Mouse (Mus musculus) embryonic facial prominence, embryonic 12.5 days (tissue): ENCODE measurements at regions not wholly inside any gene's neighbourhood (a gene's known extent, or its start where the extent isn't known, plus 50 kb on each side); places are given as distances from the start of the nearest gene placed in this dataset.

Experiments used
- ATAC-seq: fragments of 200-750 bp; cut with Nextera tagmentation; 2 replicates; pipeline ENCODE4 v1.8.0; 2017; ENCODE audit not compliant: insufficient number of reproducible peaks, insufficient read depth, low FRiP score, low TSS enrichment
- H3K27ac ChIP-seq: fragments of 300-500 bp; sonication (generic); 2 replicates; pipeline ENCODE4 v1.5.1; 2016; ENCODE audit warnings: mild to moderate bottlenecking
- H3K27me3 ChIP-seq: fragments of 300-500 bp; sonication (generic); 2 replicates; pipeline ENCODE4 v1.6.1; 2016; ENCODE audit warnings: mild to moderate bottlenecking, moderate library complexity
- H3K36me3 ChIP-seq: fragments of 300-500 bp; sonication (generic); 2 replicates; pipeline ENCODE4 v1.6.1; 2016; ENCODE audit warnings: mild to moderate bottlenecking
- H3K4me1 ChIP-seq: fragments of 300-500 bp; sonication (generic); 2 replicates; pipeline ENCODE4 v1.6.1; 2016
- H3K4me2 ChIP-seq: fragments of 300-500 bp; sonication (generic); replicated peaks from 2 replicates; pipeline ENCODE4 v1.6.1; 2016; ENCODE audit warnings: mild to moderate bottlenecking, moderate library complexity
- H3K4me3 ChIP-seq: fragments of 300-500 bp; sonication (generic); 2 replicates; pipeline ENCODE4 v1.5.1; 2016; ENCODE audit warnings: mild to moderate bottlenecking
- H3K9ac ChIP-seq: fragments of 300-500 bp; sonication (generic); 2 replicates; pipeline ENCODE4 v1.6.1; 2016; ENCODE audit warnings: mild to moderate bottlenecking, moderate library complexity
- H3K9me3 ChIP-seq: fragments of 300-500 bp; sonication (generic); 2 replicates; pipeline ENCODE4 v1.6.1; 2016; ENCODE audit warnings: mild to moderate bottlenecking, moderate library complexity
- WGBS: fragments of 180-500 bp; shearing (Covaris S2); methylation state at CpG from one replicate; pipeline ENCODE4 v1.1.7; 2016; 5-methylcytosine and 5-hydroxymethylcytosine counted together

- Histone ChIP-seq H3K9ac (no peak overlapping the region), H3K4me1 (peaks cover 8% of the 10 kb centered on the region; the same call in 1 of the 2 replicates), H3K36me3 (no peaks in the 10 kb centered on the region), H3K4me2 (no peak overlapping the region), H3K9me3 (no peaks in the 10 kb centered on the region), H3K4me3 (no peak overlapping the region), H3K27me3 (peaks cover 72% of the 10 kb centered on the region), H3K27ac (no peak overlapping the region)
- WGBS = 8% methylated on average over 3 of the region's 3 CpGs
- ATAC-seq = no peak
Observed at GRCm38 (mm10) chr8:12504777-12505176, 68.1 kb upstream of the Spaca7 start.

- Histone ChIP-seq H3K4me2 (no peak overlapping the region), H3K4me1 (no peaks in the 10 kb centered on the region), H3K36me3 (no peaks in the 10 kb centered on the region), H3K4me3 (no peak overlapping the region), H3K9me3 (no peaks in the 10 kb centered on the region), H3K9ac (no peak overlapping the region), H3K27me3 (peaks cover 23% of the 10 kb centered on the region), H3K27ac (no peak overlapping the region)
- WGBS = 65% methylated on average over 2 of the region's 2 CpGs
- no peak for ATAC-seq
Observed at GRCm38 (mm10) chr8:12510233-12510632, 62.6 kb upstream of the Spaca7 start.

- no peak for ATAC-seq
- H3K4me3 ChIP-seq = no peak overlapping the region
Observed at GRCm38 (mm10) chr8:12513042-12513441, 59.8 kb upstream of the Spaca7 start.

GRCm38 (mm10) chr8:12514138-12514537, 58.7 kb upstream of the Spaca7 start:
- Histone ChIP-seq H3K27ac (no peak overlapping the region), H3K4me2 (no peak overlapping the region), H3K36me3 (no peaks in the 10 kb centered on the region), H3K4me3 (no peak overlapping the region), H3K27me3 (peaks cover 2% of the 10 kb centered on the region; the same call in 1 of the 2 replicates), H3K9ac (no peak overlapping the region), H3K9me3 (no peaks in the 10 kb centered on the region), H3K4me1 (no peaks in the 10 kb centered on the region)
- WGBS = 62% methylated on average over 7 of the region's 7 CpGs
- no peak for ATAC-seq

More at GRCm38 (mm10) chr8:12513042-12513441, 59.8 kb upstream of the Spaca7 start:
- Histone ChIP-seq H3K4me2 (no peak overlapping the region), H3K9me3 (no peaks in the 10 kb centered on the region), H3K27ac (no peak overlapping the region), H3K9ac (no peak overlapping the region), H3K4me1 (no peaks in the 10 kb centered on the region), H3K36me3 (no peaks in the 10 kb centered on the region), H3K27me3 (peaks cover 5% of the 10 kb centered on the region; the same call in 1 of the 2 replicates)
- 67% methylated on average over 9 of the region's 9 CpGs for WGBS

GRCm38 (mm10) chr8:12521636-12522035, 51.2 kb upstream of the Spaca7 start:
- H3K4me2 ChIP-seq = no peak overlapping the region
- no peak overlapping the region for H3K27ac ChIP-seq
- H3K4me3 ChIP-seq = no peak overlapping the region
- no peak for ATAC-seq
- H3K9ac ChIP-seq = no peak overlapping the region
- 0 out of 2 replicates have a peak, but pooled peaks cover 5% of the 10 kb centered on the region for H3K27me3 ChIP-seq
- no peaks in the 10 kb centered on the region for H3K4me1 ChIP-seq
- 47% methylated on average over 9 of the region's 9 CpGs for WGBS
- H3K9me3 ChIP-seq = no peaks in the 10 kb centered on the region
- no peaks in the 10 kb centered on the region for H3K36me3 ChIP-seq
